Mouse (Mus musculus) midbrain, embryonic 12.5 days (tissue): Measurements from ENCODE around the gene Cfap298. TPM values are rescaled to one million over a fixed set of nuclear protein-coding genes. Genes with fewer than 3 reads are reported as not detected.

ENCODE experiments used
- ATAC-seq: fragments of 200-750 bp; cut with Nextera tagmentation; 2 replicates; pipeline ENCODE4 v1.8.0; 2017; ENCODE audit warnings: low read depth, moderate TSS enrichment, moderate library complexity; ENCODE audit not compliant: low FRiP score
- H3K27ac ChIP-seq: fragments of 300-500 bp; sonication (generic); replicated peaks from 2 replicates; pipeline ENCODE4 v1.5.1; 2016; ENCODE audit warnings: mild to moderate bottlenecking
- H3K27me3 ChIP-seq: fragments of 300-500 bp; sonication (generic); 2 replicates; pipeline ENCODE4 v1.6.1; 2016; ENCODE audit warnings: mild to moderate bottlenecking
- H3K36me3 ChIP-seq: fragments of 300-500 bp; sonication (generic); 2 replicates; pipeline ENCODE4 v1.6.1; 2016
- H3K4me1 ChIP-seq: fragments of 300-500 bp; sonication (generic); 2 replicates; pipeline ENCODE4 v1.6.1; 2016
- H3K4me2 ChIP-seq: fragments of 300-500 bp; sonication (generic); replicated peaks from 2 replicates; pipeline ENCODE4 v1.6.1; 2016; ENCODE audit warnings: mild to moderate bottlenecking, moderate library complexity
- H3K4me3 ChIP-seq: fragments of 300-500 bp; sonication (generic); 2 replicates; pipeline ENCODE4 v1.5.1; 2016; ENCODE audit warnings: mild to moderate bottlenecking
- H3K9ac ChIP-seq: fragments of 300-500 bp; sonication (generic); replicated peaks from 2 replicates; pipeline ENCODE4 v1.6.1; 2016; ENCODE audit warnings: mild to moderate bottlenecking, moderate library complexity
- H3K9me3 ChIP-seq: fragments of 300-500 bp; sonication (generic); 2 replicates; pipeline ENCODE4 v1.6.1; 2016; ENCODE audit warnings: mild to moderate bottlenecking
- WGBS: fragments of 180-500 bp; shearing (Covaris S2); methylation state at CpG from one replicate; pipeline ENCODE4 v1.1.7; 2016; 5-methylcytosine and 5-hydroxymethylcytosine counted together
- polyA plus RNA-seq: library from polyadenylated mRNA; unstranded; fragments of >200 nt; fragmentation: Nextera tagmentation; extraction: Ambion mirVana; gene quantifications from 2 replicates; pipeline ENCODE4 v1.2.1, GENCODE M21; 2016

Gene Cfap298
- polyA plus RNA-seq, 1 experiment from 2014 or later = 50.1 TPM

DNA sequence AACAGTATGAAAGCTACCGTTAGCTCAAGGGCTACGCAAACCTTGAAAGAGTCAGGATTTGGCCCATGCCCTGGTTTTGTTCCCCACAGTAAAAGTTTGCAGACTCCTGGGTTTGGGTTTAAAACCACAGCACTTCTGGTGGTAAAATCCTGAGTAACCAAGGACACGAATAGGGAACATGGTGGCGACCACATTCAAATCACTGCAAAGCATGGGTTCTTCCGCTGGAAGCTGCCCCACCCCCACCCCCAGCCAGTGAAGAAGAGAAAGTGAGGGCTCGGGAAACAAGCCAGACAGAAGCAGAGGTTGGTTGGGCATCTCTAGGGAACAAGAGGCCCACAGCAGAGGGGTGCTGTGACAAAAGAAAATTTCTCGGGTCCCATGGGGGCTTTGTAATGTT is 27.7 kb downstream of the Cfap298 start:
- Histone ChIP-seq H3K4me1 (no peaks in the 10 kb centered on the region), H3K4me3 (no peak overlapping the region), H3K36me3 (no peaks in the 10 kb centered on the region), H3K27me3 (no peaks in the 10 kb centered on the region), H3K4me2 (no peak overlapping the region), H3K9ac (no peak overlapping the region), H3K27ac (no peak overlapping the region), H3K9me3 (no peaks in the 10 kb centered on the region)
- 76% methylated on average over 7 of the region's 7 CpGs for WGBS
- no peak for ATAC-seq

DNA sequence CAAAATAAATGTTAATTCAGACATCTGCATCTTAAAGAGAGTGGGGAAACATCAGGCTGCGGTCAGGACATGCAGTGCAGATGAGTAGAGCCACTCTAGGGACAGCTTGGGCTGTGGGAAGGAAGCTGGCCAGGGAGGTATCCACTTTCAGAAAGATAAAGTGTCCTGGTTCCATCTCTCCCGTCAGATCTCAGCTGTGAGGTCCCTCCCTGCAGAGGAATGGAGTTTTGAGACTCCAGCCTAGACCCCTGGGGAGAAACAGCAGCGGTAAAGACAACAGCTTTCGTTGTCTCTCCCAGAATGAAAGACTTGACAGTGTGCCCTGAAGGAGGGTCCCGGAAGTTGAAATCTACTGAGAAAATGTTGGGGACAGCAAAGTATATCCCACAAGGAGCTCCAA is 31.6 kb downstream of the Cfap298 start:
- no peak overlapping the region for H3K4me3 ChIP-seq
- no peak for ATAC-seq
- H3K9me3 ChIP-seq = no peaks in the 10 kb centered on the region
- H3K4me2 ChIP-seq = no peak overlapping the region
- H3K36me3 ChIP-seq = no peaks in the 10 kb centered on the region
- no peak overlapping the region for H3K27ac ChIP-seq
- H3K27me3 ChIP-seq = no peaks in the 10 kb centered on the region
- 37% methylated on average over 5 of the region's 5 CpGs for WGBS
- no peak overlapping the region for H3K9ac ChIP-seq
- H3K4me1 ChIP-seq = no peaks in the 10 kb centered on the region

DNA sequence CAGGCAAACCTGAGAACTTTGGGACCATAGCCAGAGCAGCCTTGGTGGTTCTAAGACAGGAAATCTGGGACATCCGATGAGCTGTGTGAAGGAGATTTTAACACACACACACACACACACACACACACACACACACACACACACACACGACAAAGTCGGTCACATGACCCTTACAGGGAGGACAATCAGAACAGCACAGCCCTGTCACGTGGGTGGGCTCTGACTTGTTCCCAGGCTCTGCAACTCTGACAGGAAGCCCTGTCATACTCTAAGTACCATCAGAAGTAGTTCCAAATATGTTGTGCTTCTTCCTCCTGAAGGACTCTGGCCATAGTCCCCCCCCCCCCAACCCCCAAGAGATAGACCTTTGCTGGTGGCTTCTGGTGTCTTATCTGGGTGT is 33.5 kb downstream of the Cfap298 start:
- no peak for ATAC-seq
- H3K27me3 ChIP-seq = no peaks in the 10 kb centered on the region
- H3K4me2 ChIP-seq = no peak overlapping the region
- no peaks in the 10 kb centered on the region for H3K4me1 ChIP-seq
- WGBS = 80% methylated on average over 3 of the region's 4 CpGs
- no peaks in the 10 kb centered on the region for H3K36me3 ChIP-seq
- no peak overlapping the region for H3K27ac ChIP-seq
- H3K9ac ChIP-seq = no peak overlapping the region
- no peaks in the 10 kb centered on the region for H3K9me3 ChIP-seq
- no peak overlapping the region for H3K4me3 ChIP-seq

DNA sequence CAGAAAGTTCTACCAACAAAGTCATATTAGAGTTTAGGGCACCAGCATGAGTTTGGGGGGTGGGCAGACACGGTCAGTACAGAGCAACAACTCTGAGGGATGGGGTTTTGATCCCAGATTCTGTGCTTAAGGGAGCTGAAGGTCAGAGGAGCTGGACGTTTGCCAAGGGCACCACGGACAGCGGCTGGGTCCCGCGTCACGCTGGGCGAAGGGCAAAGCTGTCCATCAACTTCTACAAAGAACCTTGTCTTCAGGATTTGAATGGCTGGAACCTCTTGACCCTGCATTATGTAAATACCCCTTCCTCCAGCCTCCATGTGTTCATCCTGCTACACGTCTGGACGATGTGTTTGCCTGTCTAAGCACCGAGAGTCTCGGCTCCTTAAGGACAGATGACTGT is 35.4 kb downstream of the Cfap298 start:
- Histone ChIP-seq H3K36me3 (no peaks in the 10 kb centered on the region), H3K9me3 (no peaks in the 10 kb centered on the region), H3K4me2 (no peak overlapping the region), H3K27ac (no peak overlapping the region), H3K27me3 (no peaks in the 10 kb centered on the region), H3K4me1 (no peaks in the 10 kb centered on the region), H3K4me3 (no peak overlapping the region), H3K9ac (no peak overlapping the region)
- WGBS = 42% methylated on average over 12 of the region's 12 CpGs
- ATAC-seq = no peak

DNA sequence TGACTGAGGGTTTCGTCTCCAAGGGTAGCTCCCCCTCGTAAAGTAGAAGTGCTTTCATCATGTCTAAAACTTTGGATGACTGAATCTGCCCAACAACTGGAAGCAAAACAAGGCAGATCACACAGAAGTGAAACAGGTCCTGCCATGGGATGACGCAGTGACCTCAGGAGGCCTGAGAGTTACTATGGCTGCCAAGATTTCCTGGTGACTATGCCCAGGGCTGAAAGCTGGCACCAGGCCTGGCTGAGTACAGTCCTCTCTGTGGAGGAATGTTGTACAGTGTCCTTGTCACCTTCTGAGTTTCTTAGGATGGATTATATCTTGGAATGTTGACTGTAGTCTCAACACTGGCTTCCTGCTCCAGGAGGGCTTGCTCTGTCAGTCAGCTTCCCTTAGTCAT is 37.3 kb downstream of the Cfap298 start:
- H3K4me3 ChIP-seq = no peak overlapping the region
- H3K27me3 ChIP-seq = no peaks in the 10 kb centered on the region
- H3K4me1 ChIP-seq = no peaks in the 10 kb centered on the region
- no peak overlapping the region for H3K4me2 ChIP-seq
- no peak overlapping the region for H3K27ac ChIP-seq
- no peaks in the 10 kb centered on the region for H3K36me3 ChIP-seq
- H3K9me3 ChIP-seq = no peaks in the 10 kb centered on the region
- ATAC-seq = no peak
- 90% methylated on average over 3 of the region's 3 CpGs for WGBS
- H3K9ac ChIP-seq = no peak overlapping the region

DNA sequence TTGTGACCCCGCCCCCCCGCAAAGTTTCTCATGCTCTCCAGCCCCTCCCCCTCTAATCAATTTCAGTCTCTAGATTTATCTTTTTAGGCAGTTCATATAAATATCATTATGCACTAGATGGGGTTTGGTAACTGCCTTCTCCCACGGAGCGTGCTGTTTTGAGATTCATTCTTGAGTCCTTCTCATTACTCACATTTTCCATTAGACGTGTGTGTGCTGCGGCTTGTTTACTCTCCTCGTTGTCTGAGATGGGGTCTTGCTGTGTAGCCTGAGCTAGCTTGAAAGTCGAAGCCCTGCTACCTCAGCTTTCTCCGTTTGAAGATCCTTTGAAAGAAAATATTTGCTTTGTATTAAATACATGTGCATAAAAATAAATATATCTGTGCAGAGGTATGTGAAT is 41.1 kb downstream of the Cfap298 start:
- ATAC-seq = no peak
- Histone ChIP-seq H3K4me3 (no peak overlapping the region), H3K27me3 (no peaks in the 10 kb centered on the region), H3K27ac (no peak overlapping the region), H3K9ac (no peak overlapping the region), H3K36me3 (no peaks in the 10 kb centered on the region), H3K4me2 (no peak overlapping the region), H3K4me1 (no peaks in the 10 kb centered on the region), H3K9me3 (no peaks in the 10 kb centered on the region)
- WGBS = 70% methylated on average over 9 of the region's 9 CpGs

DNA sequence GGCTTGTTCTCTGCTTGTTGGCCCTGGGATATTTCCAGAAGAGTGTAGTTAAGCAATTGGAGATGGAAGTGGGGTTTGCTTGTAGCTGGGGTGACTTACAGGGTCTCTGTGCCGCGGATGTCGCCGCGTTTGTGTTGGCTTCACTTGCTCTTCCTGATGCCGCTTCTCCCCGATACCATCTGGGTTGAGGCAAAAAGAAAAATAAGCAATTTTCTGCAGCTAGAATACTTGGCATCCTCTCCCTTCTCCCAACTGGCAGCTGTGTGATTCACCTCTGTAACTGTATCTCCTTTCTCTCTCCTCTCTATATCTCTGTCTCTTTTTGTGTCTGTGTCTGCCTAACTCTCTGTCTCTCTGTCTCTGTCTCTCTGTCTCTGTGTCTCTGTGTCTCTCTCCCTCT is 41.9 kb downstream of the Cfap298 start:
- Histone ChIP-seq H3K27me3 (no peaks in the 10 kb centered on the region), H3K4me1 (no peaks in the 10 kb centered on the region), H3K27ac (no peak overlapping the region), H3K9ac (no peak overlapping the region), H3K9me3 (no peaks in the 10 kb centered on the region), H3K36me3 (no peaks in the 10 kb centered on the region), H3K4me2 (no peak overlapping the region), H3K4me3 (no peak overlapping the region)
- WGBS = 89% methylated on average over 7 of the region's 7 CpGs
- ATAC-seq = no peak

DNA sequence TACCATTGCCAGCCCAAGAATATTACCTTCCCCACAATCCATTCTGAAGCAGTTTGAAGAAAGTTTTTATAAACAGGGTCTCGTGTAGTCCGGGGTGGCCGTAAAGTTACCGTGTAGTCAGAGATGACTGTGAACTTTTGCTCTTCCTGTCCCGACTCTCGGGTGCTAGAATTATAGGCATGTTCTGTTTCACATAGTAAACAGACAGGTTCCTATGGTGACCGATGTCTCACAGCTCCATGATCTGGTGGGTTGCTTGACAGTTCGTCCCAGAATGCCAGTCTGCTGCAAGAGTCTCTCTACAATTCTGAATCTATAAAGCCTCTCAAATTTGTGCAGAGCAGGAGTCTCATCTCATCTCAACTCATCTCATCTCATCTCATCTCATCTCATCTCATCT is 42.8 kb downstream of the Cfap298 start:
- Histone ChIP-seq H3K27me3 (no peaks in the 10 kb centered on the region), H3K4me1 (no peaks in the 10 kb centered on the region), H3K9ac (no peak overlapping the region), H3K9me3 (no peaks in the 10 kb centered on the region), H3K4me3 (no peak overlapping the region), H3K4me2 (no peak overlapping the region), H3K27ac (no peak overlapping the region), H3K36me3 (no peaks in the 10 kb centered on the region)
- no peak for ATAC-seq
- 71% methylated on average over 8 of the region's 8 CpGs for WGBS

DNA sequence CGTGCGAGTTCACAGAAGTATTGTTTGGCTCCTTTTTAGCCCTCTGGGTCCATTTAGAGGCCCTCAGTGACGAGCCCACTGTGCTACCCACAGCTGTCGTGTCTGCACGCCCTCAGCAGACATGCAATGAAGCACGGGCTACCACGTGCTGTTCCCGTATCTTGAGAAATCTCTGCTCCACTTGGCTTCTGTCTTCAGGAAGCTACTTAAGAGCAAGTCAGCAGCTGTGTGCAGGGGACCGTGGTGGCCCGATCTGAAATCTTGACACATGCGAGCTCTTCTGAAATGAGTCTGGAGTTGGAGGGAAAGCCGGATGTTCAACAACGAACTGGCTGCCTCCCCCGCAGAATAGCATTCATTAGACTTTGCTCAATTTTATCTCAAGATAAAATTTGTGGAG is 43.3 kb downstream of the Cfap298 start:
- H3K9me3 ChIP-seq = no peaks in the 10 kb centered on the region
- 77% methylated on average over 14 of the region's 14 CpGs for WGBS
- no peak overlapping the region for H3K4me3 ChIP-seq
- ATAC-seq = no peak
- no peak overlapping the region for H3K4me2 ChIP-seq
- no peak overlapping the region for H3K9ac ChIP-seq
- H3K27me3 ChIP-seq = no peaks in the 10 kb centered on the region
- no peak overlapping the region for H3K27ac ChIP-seq
- H3K4me1 ChIP-seq = no peaks in the 10 kb centered on the region
- no peaks in the 10 kb centered on the region for H3K36me3 ChIP-seq

DNA sequence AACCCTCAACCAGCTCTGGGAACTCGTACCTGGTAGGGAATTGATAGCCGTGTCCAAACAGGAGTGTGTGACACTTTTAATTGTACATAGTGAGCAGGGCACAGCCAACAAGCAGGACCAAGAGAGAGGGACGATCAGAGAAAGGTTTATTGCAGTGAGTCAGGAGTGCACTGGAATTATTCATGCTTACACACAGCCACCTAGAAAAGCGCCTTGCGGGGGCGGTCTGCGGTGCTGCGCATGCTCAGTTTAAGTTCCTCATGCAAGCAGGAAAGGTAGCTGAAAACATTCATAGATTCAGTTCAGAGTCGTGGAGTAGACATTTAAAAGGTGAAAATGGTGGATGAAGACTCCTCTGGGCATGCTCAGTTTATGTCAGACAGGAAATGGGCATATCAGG is 44.2 kb downstream of the Cfap298 start:
- Histone ChIP-seq H3K36me3 (no peaks in the 10 kb centered on the region), H3K27ac (no peak overlapping the region), H3K9me3 (no peaks in the 10 kb centered on the region), H3K4me3 (no peak overlapping the region), H3K27me3 (no peaks in the 10 kb centered on the region), H3K4me1 (no peaks in the 10 kb centered on the region), H3K4me2 (no peak overlapping the region), H3K9ac (no peak overlapping the region)
- WGBS = 87% methylated on average over 9 of the region's 9 CpGs
- no peak for ATAC-seq

DNA sequence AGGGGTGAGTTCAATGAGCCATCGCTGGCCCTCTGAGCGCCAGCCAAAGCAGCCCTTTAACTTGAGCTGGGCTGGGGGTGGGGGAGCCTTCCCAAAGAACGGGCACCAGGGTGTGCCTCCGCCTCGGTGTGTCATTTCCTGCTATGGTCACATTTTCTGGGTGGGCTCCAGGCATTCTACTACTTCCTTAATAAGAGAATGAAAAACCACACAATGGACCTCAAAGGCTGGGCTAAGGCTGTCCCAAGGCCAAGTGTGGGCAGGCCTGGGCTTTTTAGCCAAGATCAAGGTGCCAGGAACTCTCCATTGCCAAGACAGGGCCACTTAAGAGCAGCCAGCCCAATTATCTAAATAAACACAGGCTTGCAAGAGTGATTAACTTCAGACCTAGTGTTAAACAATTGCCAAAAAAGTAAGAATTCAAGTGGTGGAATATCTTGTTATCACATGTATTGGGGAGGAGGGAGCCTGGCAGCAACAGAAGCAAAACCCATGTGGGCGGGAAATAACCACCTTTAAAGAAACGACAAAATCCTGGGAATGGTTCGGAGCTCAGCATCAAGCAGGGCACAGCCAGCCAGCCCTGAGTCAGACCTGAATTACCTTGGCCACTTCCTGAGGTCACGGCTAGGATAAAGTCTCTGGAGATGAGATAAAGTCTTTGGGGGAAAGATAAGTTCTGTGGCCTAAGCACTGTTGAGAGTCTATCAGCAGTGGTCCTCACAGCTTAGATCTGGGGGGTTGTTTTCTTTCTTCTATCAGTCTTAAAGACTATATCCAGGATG is 48.9 kb downstream of the Cfap298 start:
- no peak for ATAC-seq
- Histone ChIP-seq H3K36me3 (no peaks in the 10 kb centered on the region), H3K4me2 (no peak overlapping the region), H3K27ac (no peak overlapping the region), H3K4me1 (no peaks in the 10 kb centered on the region), H3K4me3 (no peak overlapping the region), H3K27me3 (no peaks in the 10 kb centered on the region), H3K9me3 (no peaks in the 10 kb centered on the region), H3K9ac (no peak overlapping the region)
- 81% methylated on average over 9 of the region's 9 CpGs for WGBS

DNA sequence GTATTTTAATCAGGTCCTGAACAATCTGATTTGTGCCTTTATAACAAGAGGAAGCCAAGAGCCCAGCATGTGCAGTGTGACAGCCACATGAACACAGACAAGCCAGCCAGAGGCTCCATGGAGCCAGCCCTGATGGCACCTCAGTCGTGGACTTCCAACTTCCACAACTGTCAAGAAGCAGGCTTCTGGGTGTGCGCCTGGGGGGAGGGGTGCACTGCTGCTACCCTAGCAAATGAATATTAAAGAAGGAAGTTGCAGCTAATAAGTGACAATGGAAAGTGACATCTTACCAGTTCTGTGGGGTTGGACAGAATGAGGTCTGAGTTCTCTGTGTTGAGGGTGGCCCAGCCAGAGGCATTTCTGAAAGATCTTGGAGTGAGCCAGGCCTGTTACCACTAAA is 49.6 kb downstream of the Cfap298 start:
- Histone ChIP-seq H3K4me1 (no peaks in the 10 kb centered on the region), H3K9me3 (no peaks in the 10 kb centered on the region), H3K4me3 (no peak overlapping the region), H3K27ac (no peak overlapping the region), H3K27me3 (no peaks in the 10 kb centered on the region), H3K4me2 (no peak overlapping the region), H3K9ac (no peak overlapping the region), H3K36me3 (no peaks in the 10 kb centered on the region)
- 76% methylated on average over 2 of the region's 2 CpGs for WGBS
- no peak for ATAC-seq

DNA sequence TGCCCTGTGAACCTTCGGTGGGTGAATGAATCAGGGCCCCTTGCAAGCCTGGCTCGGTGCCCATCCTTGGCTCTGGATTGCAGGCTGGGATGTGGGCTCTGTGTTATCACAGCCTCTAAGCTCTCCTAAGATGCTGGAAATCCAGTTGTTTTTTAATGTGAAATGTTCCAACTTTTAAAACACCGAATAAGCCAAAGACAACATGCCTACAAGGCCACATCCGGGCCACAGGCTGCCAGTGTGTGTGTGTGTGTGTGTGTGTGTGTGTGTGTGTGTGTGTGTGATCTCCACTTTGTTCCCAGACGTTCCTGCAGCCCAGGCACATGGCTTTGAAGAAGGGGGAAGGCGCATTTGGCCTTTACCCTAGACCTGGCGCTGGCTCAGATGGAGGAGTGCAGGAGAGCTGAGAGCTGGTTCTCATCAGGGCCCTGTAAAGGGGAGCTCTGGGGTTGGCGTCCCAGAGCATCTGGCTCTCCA is 52.4 kb downstream of the Cfap298 start:
- no peak overlapping the region for H3K9ac ChIP-seq
- 67% methylated on average over 8 of the region's 8 CpGs for WGBS
- H3K4me1 ChIP-seq = no peaks in the 10 kb centered on the region
- no peak overlapping the region for H3K27ac ChIP-seq
- H3K4me3 ChIP-seq = no peak overlapping the region
- no peak for ATAC-seq
- no peaks in the 10 kb centered on the region for H3K9me3 ChIP-seq
- H3K36me3 ChIP-seq = no peaks in the 10 kb centered on the region
- H3K27me3 ChIP-seq = no peaks in the 10 kb centered on the region
- no peak overlapping the region for H3K4me2 ChIP-seq
